Mouse (Mus musculus) stomach, postnatal 0 days (tissue): ENCODE results near the gene Stk39. TPM values are rescaled to one million over a fixed set of nuclear protein-coding genes. Genes with fewer than 3 reads are reported as not detected.
A peak's percentile ranks its signal among the peaks of the same experiment; 100 is the strongest.

Source experiments
- ATAC-seq: fragments of 200-750 bp; cut with Nextera tagmentation; 2 replicates; pipeline ENCODE4 v1.8.0; 2017; ENCODE audit not compliant: low FRiP score, low TSS enrichment
- DNase-seq: peaks from one replicate; pipeline ENCODE4 v3.0.0-alpha.2; 2016; ENCODE audit warnings: low spot score
- H3K27ac ChIP-seq: fragments of 300-500 bp; sonication (generic); replicated peaks from 2 replicates; pipeline ENCODE4 v1.5.1; 2014; ENCODE audit warnings: mild to moderate bottlenecking, control low read depth
- H3K27me3 ChIP-seq: fragments of 300-500 bp; sonication (generic); 2 replicates; pipeline ENCODE4 v1.6.1; 2014; ENCODE audit warnings: low read length; ENCODE audit not compliant: control insufficient read depth, insufficient read depth
- H3K36me3 ChIP-seq: fragments of 300-500 bp; sonication (generic); 2 replicates; pipeline ENCODE4 v1.6.1; 2014; ENCODE audit warnings: low read length, mixed read lengths; ENCODE audit not compliant: control insufficient read depth, insufficient read depth
- H3K4me1 ChIP-seq: fragments of 300-500 bp; sonication (generic); replicated peaks from 2 replicates; pipeline ENCODE4 v1.6.1; 2014; ENCODE audit warnings: antibody characterized with exemption; ENCODE audit not compliant: control insufficient read depth, insufficient read depth
- H3K4me2 ChIP-seq: fragments of 300-500 bp; sonication (generic); replicated peaks from 2 replicates; pipeline ENCODE4 v1.6.1; 2014; ENCODE audit warnings: low read depth, mild to moderate bottlenecking, control low read depth, moderate library complexity
- H3K4me3 ChIP-seq: fragments of 300-500 bp; sonication (generic); 2 replicates; pipeline ENCODE4 v1.5.1; 2014; ENCODE audit warnings: low read depth, low read length, control low read depth
- H3K9ac ChIP-seq: fragments of 300-500 bp; sonication (generic); 2 replicates; pipeline ENCODE4 v1.6.1; 2014; ENCODE audit warnings: mild to moderate bottlenecking, low read length, control low read depth, mixed read lengths
- H3K9me3 ChIP-seq: fragments of 300-500 bp; sonication (generic); 2 replicates; pipeline ENCODE4 v1.6.1; 2016; ENCODE audit warnings: low read length; ENCODE audit not compliant: control insufficient read depth
- CTCF ChIP-seq: IDR thresholded peaks from 2 replicates; pipeline ENCODE4 v1.5.1; 2016; ENCODE audit warnings: antibody characterized with exemption, low read depth, mild to moderate bottlenecking, moderate library complexity
- EP300 ChIP-seq: optimal IDR thresholded peaks from 2 replicates; pipeline ENCODE3; 2016; ENCODE audit warnings: antibody characterized with exemption
- WGBS: fragments of 180-500 bp; shearing (Covaris S2); extraction: QIAGEN DNeasy Blood & Tissue Kit; methylation state at CpG from one replicate; pipeline ENCODE4 v1.1.7; 2014; 5-methylcytosine and 5-hydroxymethylcytosine counted together
- polyA plus RNA-seq: library from polyadenylated mRNA; unstranded; fragments of >200 nt; fragmentation: Nextera tagmentation; extraction: Ambion mirVana; gene quantifications from 2 replicates; pipeline ENCODE4 v1.2.1, GENCODE M21; 2015

Gene Stk39
- polyA plus RNA-seq, 1 experiment from 2014 or later = 23.6 TPM

- DNase-seq (peak; percentile 45), ATAC-seq (peak; percentile 82)
- Histone ChIP-seq H3K4me3 (no peak overlapping the region), H3K36me3 (no peaks in the 10 kb centered on the region), H3K27ac (0 out of 2 replicates have a peak overlapping the region, but pooled peaks have one; percentile 9), H3K9ac (no peak overlapping the region), H3K4me1 (no peaks in the 10 kb centered on the region), H3K9me3 (no peaks in the 10 kb centered on the region), H3K4me2 (no peak overlapping the region), H3K27me3 (no peaks in the 10 kb centered on the region)
- no peak for TF ChIP-seq CTCF
- TF ChIP-seq EP300 = no peak
- WGBS = 58% methylated on average over 6 of the region's 7 CpGs
Observed at GRCm38 (mm10) chr2:68365504-68365903, 106.6 kb downstream of the Stk39 start.

- peak; percentile 38 for ATAC-seq
- Histone ChIP-seq H3K9ac (no peak overlapping the region), H3K27me3 (no peaks in the 10 kb centered on the region), H3K36me3 (no peaks in the 10 kb centered on the region), H3K4me1 (no peaks in the 10 kb centered on the region), H3K4me2 (no peak overlapping the region), H3K27ac (no peak overlapping the region), H3K9me3 (no peaks in the 10 kb centered on the region), H3K4me3 (no peak overlapping the region)
- no peak for TF ChIP-seq EP300
- peak; percentile 87 for TF ChIP-seq CTCF
- DNase-seq = no peak
- 27% methylated on average over 12 of the region's 12 CpGs for WGBS
Observed at GRCm38 (mm10) chr2:68364181-68364900, 107.7 kb downstream of the Stk39 start.

- ATAC-seq = no peak
- H3K27me3 ChIP-seq = no peaks in the 10 kb centered on the region
- no peak overlapping the region for H3K27ac ChIP-seq
- H3K4me2 ChIP-seq = no peak overlapping the region
- no peaks in the 10 kb centered on the region for H3K9me3 ChIP-seq
- WGBS = 83% methylated on average over 4 of the region's 4 CpGs
- TF ChIP-seq CTCF (no peak), EP300 (no peak)
- no peaks in the 10 kb centered on the region for H3K4me1 ChIP-seq
- H3K9ac ChIP-seq = no peak overlapping the region
- no peak overlapping the region for H3K4me3 ChIP-seq
- no peak for DNase-seq
- no peaks in the 10 kb centered on the region for H3K36me3 ChIP-seq
Observed at GRCm38 (mm10) chr2:68363159-68363558, 108.9 kb downstream of the Stk39 start.

- no peak overlapping the region for H3K4me3 ChIP-seq
- no peaks in the 10 kb centered on the region for H3K36me3 ChIP-seq
- no peak overlapping the region for H3K4me2 ChIP-seq
- ATAC-seq (no peak), DNase-seq (no peak)
- WGBS = 68% methylated on average over 5 of the region's 5 CpGs
- no peak overlapping the region for H3K27ac ChIP-seq
- TF ChIP-seq CTCF = no peak
- TF ChIP-seq EP300 = no peak
- H3K27me3 ChIP-seq = no peaks in the 10 kb centered on the region
- H3K9ac ChIP-seq = no peak overlapping the region
- H3K9me3 ChIP-seq = no peaks in the 10 kb centered on the region
- H3K4me1 ChIP-seq = no peaks in the 10 kb centered on the region
Observed at GRCm38 (mm10) chr2:68361701-68362100, 110.4 kb downstream of the Stk39 start.

GRCm38 (mm10) chr2:68350621-68351020, 121.4 kb downstream of the Stk39 start:
- H3K4me2 ChIP-seq = no peak overlapping the region
- ATAC-seq (no peak), DNase-seq (peak; percentile 62)
- no peaks in the 10 kb centered on the region for H3K9me3 ChIP-seq
- H3K27me3 ChIP-seq = no peaks in the 10 kb centered on the region
- peak; percentile 93 for TF ChIP-seq CTCF
- no peak for TF ChIP-seq EP300
- WGBS = 5% methylated on average over 6 of the region's 6 CpGs
- H3K27ac ChIP-seq = no peak overlapping the region
- H3K4me3 ChIP-seq = no peak overlapping the region
- no peaks in the 10 kb centered on the region for H3K36me3 ChIP-seq
- no peaks in the 10 kb centered on the region for H3K4me1 ChIP-seq
- H3K9ac ChIP-seq = no peak overlapping the region

- no peak overlapping the region for H3K4me2 ChIP-seq
- TF ChIP-seq EP300 = no peak
- peak; percentile 94 for TF ChIP-seq CTCF
Observed at GRCm38 (mm10) chr2:68349593-68350383, 122.3 kb downstream of the Stk39 start.

More at GRCm38 (mm10) chr2:68349593-68350383, 122.3 kb downstream of the Stk39 start:
- ATAC-seq (peak; percentile 45), DNase-seq (peak; percentile 82)
- H3K36me3 ChIP-seq = no peaks in the 10 kb centered on the region
- H3K4me3 ChIP-seq = no peak overlapping the region
- 52% methylated on average over 24 of the region's 24 CpGs for WGBS
- H3K27ac ChIP-seq = no peak overlapping the region
- no peaks in the 10 kb centered on the region for H3K9me3 ChIP-seq
- H3K27me3 ChIP-seq = no peaks in the 10 kb centered on the region
- no peaks in the 10 kb centered on the region for H3K4me1 ChIP-seq
- H3K9ac ChIP-seq = no peak overlapping the region
